ENCODE assay signal across 19 mouse cellular contexts in the genomic region with DNA sequence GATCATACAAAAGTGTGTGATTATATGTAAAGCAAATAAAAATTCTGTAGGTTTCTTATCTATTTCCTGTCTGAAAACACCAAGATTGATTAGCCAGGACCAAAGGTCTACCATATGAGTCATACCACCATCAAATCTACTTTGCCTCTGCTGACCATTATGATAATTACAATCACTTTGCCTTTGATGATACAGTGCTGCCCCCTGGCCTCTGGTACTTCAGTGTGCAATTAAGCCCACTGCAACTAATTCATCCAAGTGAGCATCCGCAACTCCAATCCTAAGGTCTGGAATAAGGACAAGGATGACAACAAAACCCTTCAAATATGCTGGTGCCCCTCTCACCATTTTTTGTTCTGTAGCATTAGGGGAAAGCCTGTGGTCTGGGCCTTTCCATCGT. TPM values are rescaled to one million over a fixed set of nuclear protein-coding genes. Genes with fewer than 3 reads are reported as not detected.
DNase-seq lines count a peak whose midpoint lies in the region; ATAC-seq and TF ChIP-seq lines count a peak whose summit lies in the region.
"Had no signal": no experiment of that assay in that cellular context is flagged by ENCODE, and none has a peak within 500 bp of the region (broad histone marks: within the 10 kb centered on the region; RNA-seq: fewer than 3 reads in every experiment).

No protein-coding gene starts in this region.

- in situ Hi-C loops in Patski (cut with MboI; ENCODE audit: low pct_unique_long_range_greater_than_20kb) = no loop called here

- CTCF ChIA-PET in Patski (lab: Charles Lee) = no interaction called here

- no peak overlapping the region for H3K27ac ChIP-seq in forebrain, postnatal 0 days (ENCODE audit: low read depth, low read length)
- no peak overlapping the region for H3K27ac ChIP-seq in forebrain, embryonic 10.5 days
- no peak overlapping the region for H3K27ac ChIP-seq in liver, postnatal 0 days (ENCODE audit: low read depth)
- H3K27ac ChIP-seq in liver, embryonic 11.5 days (ENCODE audit: low read depth, low read length) = no peak overlapping the region
- H3K27ac ChIP-seq: forebrain, embryonic 13.5 days; hindbrain, embryonic 15.5 days; left cerebral cortex, adult 2 months; limb, embryonic 12.5 days; liver, embryonic 15.5 days; macrophage; neural tube, embryonic 13.5 days had no signal

- no peak for TF ChIP-seq EP300 in liver, postnatal 0 days (IDR thresholded peaks at IDR 0.05; ENCODE audit: low read depth)

- H3K4me3 ChIP-seq in forebrain, postnatal 0 days (ENCODE audit: low read depth, low read length) = no peak overlapping the region
- no peak overlapping the region for H3K4me3 ChIP-seq in forebrain, embryonic 10.5 days
- no peak overlapping the region for H3K4me3 ChIP-seq in liver, postnatal 0 days (ENCODE audit: low read depth, low read length)
- no peak overlapping the region for H3K4me3 ChIP-seq in liver, embryonic 11.5 days (ENCODE audit: low read depth, low read length)
- no peak overlapping the region for H3K4me3 ChIP-seq in E14TG2a.4 (replicated peaks; ENCODE audit: low read length)
- H3K4me3 ChIP-seq: forebrain, embryonic 13.5 days; hindbrain, embryonic 15.5 days; left cerebral cortex, adult 2 months; limb, embryonic 12.5 days; liver, embryonic 15.5 days; neural tube, embryonic 13.5 days had no signal

- H3K27me3 ChIP-seq in forebrain, postnatal 0 days (ENCODE audit: insufficient read depth, low read length) = no peaks in the 10 kb centered on the region
- no peaks in the 10 kb centered on the region for H3K27me3 ChIP-seq in forebrain, embryonic 10.5 days (ENCODE audit: poor library complexity, severe bottlenecking)
- no peaks in the 10 kb centered on the region for H3K27me3 ChIP-seq in liver, postnatal 0 days (ENCODE audit: insufficient read depth, low read length)
- H3K27me3 ChIP-seq in liver, embryonic 11.5 days (replicated peaks; ENCODE audit: control insufficient read depth, insufficient read depth, low read length) = no peaks in the 10 kb centered on the region
- H3K27me3 ChIP-seq in E14TG2a.4 (ENCODE audit: insufficient read depth, low read length) (no peaks in the 10 kb centered on the region), Patski (no peaks in the 10 kb centered on the region)
- H3K27me3 ChIP-seq: forebrain, embryonic 13.5 days; hindbrain, embryonic 15.5 days; limb, embryonic 12.5 days; liver, embryonic 15.5 days; neural tube, embryonic 13.5 days had no signal

- DNase-seq in forebrain, postnatal 0 days = no peak
- DNase-seq in forebrain, embryonic 10.5 days (ENCODE audit: extremely low spot score, low spot score) = no peak
- DNase-seq in liver, postnatal 0 days = no peak
- DNase-seq in liver, embryonic 11.5 days (ENCODE audit: low spot score) = no peak
- DNase-seq in Patski (ENCODE audit: low read depth, low spot score) = no peak
- DNase-seq in spleen, postnatal 14 days (ENCODE audit: low spot score in 2 of 2) = no peak
- DNase-seq: cerebellum, adult 11-12 months; heart, postnatal 10 days; kidney, adult 9 months had no signal

- no peaks in the 10 kb centered on the region for H3K36me3 ChIP-seq in forebrain, postnatal 0 days (ENCODE audit: insufficient read depth)
- H3K36me3 ChIP-seq in forebrain, embryonic 10.5 days (replicated peaks) = no peaks in the 10 kb centered on the region
- no peaks in the 10 kb centered on the region for H3K36me3 ChIP-seq in liver, postnatal 0 days (replicated peaks; ENCODE audit: insufficient read depth, low read length)
- no peaks in the 10 kb centered on the region for H3K36me3 ChIP-seq in liver, embryonic 11.5 days (ENCODE audit: control insufficient read depth, insufficient read depth, low read length)
- H3K36me3 ChIP-seq in E14TG2a.4 (ENCODE audit: insufficient read depth, low read length) = no peaks in the 10 kb centered on the region
- H3K36me3 ChIP-seq: hindbrain, embryonic 15.5 days; limb, embryonic 12.5 days; liver, embryonic 15.5 days; neural tube, embryonic 13.5 days had no signal

- POLR2A ChIA-PET in Patski (lab: Charles Lee) = no interaction called here

- no peaks in the 10 kb centered on the region for H3K4me1 ChIP-seq in forebrain, postnatal 0 days (ENCODE audit: insufficient read depth)
- no peaks in the 10 kb centered on the region for H3K4me1 ChIP-seq in forebrain, embryonic 10.5 days
- no peaks in the 10 kb centered on the region for H3K4me1 ChIP-seq in liver, postnatal 0 days (ENCODE audit: insufficient read depth)
- H3K4me1 ChIP-seq in liver, embryonic 11.5 days (replicated peaks; ENCODE audit: control insufficient read depth, insufficient read depth, low read length) = no peaks in the 10 kb centered on the region
- no peaks in the 10 kb centered on the region for H3K4me1 ChIP-seq in E14TG2a.4 (replicated peaks; ENCODE audit: low read depth, low read length)
- H3K4me1 ChIP-seq: hindbrain, embryonic 15.5 days; limb, embryonic 12.5 days; liver, embryonic 15.5 days; neural tube, embryonic 13.5 days had no signal

- peak; percentile 34 for TF ChIP-seq CTCF in forebrain, postnatal 0 days (IDR thresholded peaks at IDR 0.05; ENCODE audit: low read depth)
- peak; percentile 30 for TF ChIP-seq CTCF in liver, postnatal 0 days (IDR thresholded peaks at IDR 0.05; ENCODE audit: low read depth)
- TF ChIP-seq CTCF in E14TG2a.4 (conservative IDR thresholded peaks at IDR 0.05; ENCODE audit: low read length) = 0 out of 2 replicates have a peak, but pooled peaks have one; percentile 4
- peak; percentile 46 for TF ChIP-seq CTCF in Patski (IDR thresholded peaks at IDR 0.05)

- no peak overlapping the region for H3K4me2 ChIP-seq in forebrain, postnatal 0 days (ENCODE audit: low read depth)
- H3K4me2 ChIP-seq in liver, postnatal 0 days (ENCODE audit: low read depth, low read length) = no peak overlapping the region
- no peak overlapping the region for H3K4me2 ChIP-seq in liver, embryonic 11.5 days
- H3K4me2 ChIP-seq: forebrain, embryonic 13.5 days; hindbrain, embryonic 15.5 days; limb, embryonic 12.5 days; liver, embryonic 15.5 days; neural tube, embryonic 13.5 days had no signal

- WGBS in forebrain, postnatal 0 days = 56% methylated on average over 2 of the region's 2 CpGs
- WGBS in forebrain, embryonic 10.5 days = 79% methylated on average over 2 of the region's 2 CpGs
- 61% methylated on average over 2 of the region's 2 CpGs for WGBS in liver, postnatal 0 days (ENCODE audit: insufficient replicate concordance)
- WGBS in liver, embryonic 11.5 days = 62% methylated on average over 2 of the region's 2 CpGs

- no peak for ATAC-seq in forebrain, postnatal 0 days
- ATAC-seq in liver, postnatal 0 days = no peak
- no peak for ATAC-seq in liver, embryonic 11.5 days (replicated peaks; ENCODE audit: low FRiP score)
- ATAC-seq in Patski = no peak
- ATAC-seq: forebrain, embryonic 13.5 days had no signal

- H3K9me3 ChIP-seq in forebrain, postnatal 0 days (ENCODE audit: low read length) = no peaks in the 10 kb centered on the region
- H3K9me3 ChIP-seq in forebrain, embryonic 10.5 days = no peaks in the 10 kb centered on the region
- H3K9me3 ChIP-seq in liver, postnatal 0 days (ENCODE audit: low read length) = no peaks in the 10 kb centered on the region
- H3K9me3 ChIP-seq in liver, embryonic 11.5 days (ENCODE audit: control insufficient read depth, low read length) = no peaks in the 10 kb centered on the region
- H3K9me3 ChIP-seq in E14TG2a.4 (ENCODE audit: low read length) = no peaks in the 10 kb centered on the region
- H3K9me3 ChIP-seq: forebrain, embryonic 13.5 days; hindbrain, embryonic 15.5 days; limb, embryonic 12.5 days; liver, embryonic 15.5 days; neural tube, embryonic 13.5 days had no signal

- no peak overlapping the region for H3K9ac ChIP-seq in forebrain, postnatal 0 days
- H3K9ac ChIP-seq in liver, postnatal 0 days (replicated peaks) = no peak overlapping the region
- no peak overlapping the region for H3K9ac ChIP-seq in liver, embryonic 11.5 days (ENCODE audit: low read depth, low read length)
- H3K9ac ChIP-seq: forebrain, embryonic 13.5 days; hindbrain, embryonic 15.5 days; limb, embryonic 12.5 days; liver, embryonic 15.5 days; neural tube, embryonic 13.5 days had no signal

RNA-seq across cellular contexts. Expression of a gene that starts 40.1 kb away (rescaled TPM):
- total RNA-seq in forebrain, postnatal 0 days (2014; rRNA removed) = 2.9 and 3.0 TPM in 2 replicates
- polyA plus RNA-seq in forebrain, postnatal 0 days (2015; fragmentation: Nextera tagmentation; extraction: Ambion mirVana) = 8.4 TPM in 2 replicates
- polyA plus RNA-seq in forebrain, embryonic 10.5 days (2016; fragmentation: Nextera tagmentation; extraction: Ambion mirVana) = 22.5 and 23.7 TPM in 2 replicates
- polyA plus RNA-seq in liver, postnatal 0 days (2015; fragmentation: Nextera tagmentation; extraction: Ambion mirVana) = 0.06 and 0.07 TPM in 2 replicates
- 1.6 and 1.8 TPM in 2 replicates for polyA plus RNA-seq in liver, embryonic 11.5 days (2014; fragmentation: Nextera tagmentation; extraction: Ambion mirVana)
- 0.58 TPM for polyA plus RNA-seq in Patski (2021)
- total RNA-seq: common myeloid progenitor, adult 5-6 weeks; monocyte, adult 5-6 weeks had no signal
- polyA plus RNA-seq: macrophage had no signal
